Mouse (Mus musculus): ENCODE results near the gene Gm45618. TPM values are rescaled to one million over a fixed set of nuclear protein-coding genes. Genes with fewer than 3 reads are reported as not detected.
"Not testable (repeated sequence)": the region's sequence is repeated elsewhere in the genome, so short reads cannot be mapped to it uniquely, and the experiment has no call there.

Gm45618 gene
- 0.34 TPM in 1 of 2 replicates, not detected in the other for polyA plus RNA-seq (2014; fragmentation: Nextera tagmentation; extraction: Ambion mirVana)

- DNase-seq; H3K9ac ChIP-seq (replicated peaks; ENCODE audit: low read length); H3K9me3 ChIP-seq (ENCODE audit: control insufficient read depth, low read length); H3K4me2 ChIP-seq (ENCODE audit: low read length); H3K4me1 ChIP-seq (ENCODE audit: control insufficient read depth, insufficient read depth, low read length); H3K36me3 ChIP-seq (ENCODE audit: control insufficient read depth, insufficient read depth, low read length); H3K27me3 ChIP-seq (ENCODE audit: control insufficient read depth, insufficient read depth, low read length); H3K27ac ChIP-seq (replicated peaks; ENCODE audit: low read depth, low read length); H3K4me3 ChIP-seq (replicated peaks; ENCODE audit: low read depth, low read length); ATAC-seq (ENCODE audit: low FRiP score, low TSS enrichment): not testable (repeated sequence)
- 83% methylated on average over 1 of the region's 1 CpGs for WGBS
Observed at GRCm38 (mm10) chr7:142120629-142121028, at the start of gene Gm45618. Gm45618 (minus strand) TSS chr7:142120729.

GRCm38 (mm10) chr7:142169836-142170235, 49.3 kb upstream of the Gm45618 start:
- DNase-seq (peak; percentile 77), ATAC-seq (ENCODE audit: low FRiP score, low TSS enrichment) (no peak)
- WGBS: 53% methylated on average over 3 of the region's 3 CpGs

GRCm38 (mm10) chr7:142165639-142166038, 45.1 kb upstream of the Gm45618 start, which contains the start of gene Gm4553:
Gm4553 (minus strand) TSS chr7:142165739.
- H3K4me1 ChIP-seq (ENCODE audit: control insufficient read depth, insufficient read depth, low read length); H3K4me3 ChIP-seq (replicated peaks; ENCODE audit: low read depth, low read length); H3K36me3 ChIP-seq (ENCODE audit: control insufficient read depth, insufficient read depth, low read length); ATAC-seq (ENCODE audit: low FRiP score, low TSS enrichment); H3K9me3 ChIP-seq (ENCODE audit: control insufficient read depth, low read length); H3K9ac ChIP-seq (replicated peaks; ENCODE audit: low read length); H3K27ac ChIP-seq (replicated peaks; ENCODE audit: low read depth, low read length); H3K27me3 ChIP-seq (ENCODE audit: control insufficient read depth, insufficient read depth, low read length); H3K4me2 ChIP-seq (ENCODE audit: low read length); DNase-seq: not testable (repeated sequence)

More at GRCm38 (mm10) chr7:142169836-142170235, 49.3 kb upstream of the Gm45618 start:
- no peak overlapping the region for H3K4me3 ChIP-seq (replicated peaks; ENCODE audit: low read depth, low read length)
- no peaks in the 10 kb centered on the region for H3K36me3 ChIP-seq (ENCODE audit: control insufficient read depth, insufficient read depth, low read length)
- no peaks in the 10 kb centered on the region for H3K4me1 ChIP-seq (ENCODE audit: control insufficient read depth, insufficient read depth, low read length)
- no peaks in the 10 kb centered on the region for H3K9me3 ChIP-seq (ENCODE audit: control insufficient read depth, low read length)
- H3K9ac ChIP-seq (replicated peaks; ENCODE audit: low read length): no peak overlapping the region
- H3K27ac ChIP-seq (replicated peaks; ENCODE audit: low read depth, low read length): no peak overlapping the region
- H3K27me3 ChIP-seq (ENCODE audit: control insufficient read depth, insufficient read depth, low read length): no peaks in the 10 kb centered on the region
- no peak overlapping the region for H3K4me2 ChIP-seq (ENCODE audit: low read length)

GRCm38 (mm10) chr7:142159366-142159765, 38.8 kb upstream of the Gm45618 start:
- ATAC-seq (ENCODE audit: low FRiP score, low TSS enrichment): no peak

GRCm38 (mm10) chr7:142157013-142157412, 36.5 kb upstream of the Gm45618 start, which contains the start of gene Gm29735:
Gm29735 (minus strand) TSS chr7:142157113.
- H3K4me3 ChIP-seq (replicated peaks; ENCODE audit: low read depth, low read length); ATAC-seq (ENCODE audit: low FRiP score, low TSS enrichment); H3K27me3 ChIP-seq (ENCODE audit: control insufficient read depth, insufficient read depth, low read length); H3K9ac ChIP-seq (replicated peaks; ENCODE audit: low read length); H3K36me3 ChIP-seq (ENCODE audit: control insufficient read depth, insufficient read depth, low read length); DNase-seq; H3K4me1 ChIP-seq (ENCODE audit: control insufficient read depth, insufficient read depth, low read length); H3K27ac ChIP-seq (replicated peaks; ENCODE audit: low read depth, low read length); H3K9me3 ChIP-seq (ENCODE audit: control insufficient read depth, low read length); H3K4me2 ChIP-seq (ENCODE audit: low read length): not testable (repeated sequence)
- WGBS: 65% methylated on average over 2 of the region's 2 CpGs

More at GRCm38 (mm10) chr7:142159366-142159765, 38.8 kb upstream of the Gm45618 start:
- H3K4me2 ChIP-seq (ENCODE audit: low read length): no peak overlapping the region
- no peaks in the 10 kb centered on the region for H3K27me3 ChIP-seq (ENCODE audit: control insufficient read depth, insufficient read depth, low read length)
- H3K4me1 ChIP-seq (ENCODE audit: control insufficient read depth, insufficient read depth, low read length): no peaks in the 10 kb centered on the region
- H3K9ac ChIP-seq (replicated peaks; ENCODE audit: low read length): no peak overlapping the region
- H3K9me3 ChIP-seq (ENCODE audit: control insufficient read depth, low read length): no peaks in the 10 kb centered on the region
- no peak for DNase-seq
- H3K27ac ChIP-seq (replicated peaks; ENCODE audit: low read depth, low read length): no peak overlapping the region
- 92% methylated on average over 3 of the region's 3 CpGs for WGBS
- no peak overlapping the region for H3K4me3 ChIP-seq (replicated peaks; ENCODE audit: low read depth, low read length)
- no peaks in the 10 kb centered on the region for H3K36me3 ChIP-seq (ENCODE audit: control insufficient read depth, insufficient read depth, low read length)

- 63% methylated on average over 1 of the region's 1 CpGs for WGBS
- Histone ChIP-seq H3K36me3 (ENCODE audit: control insufficient read depth, insufficient read depth, low read length) (no peaks in the 10 kb centered on the region), H3K9me3 (ENCODE audit: control insufficient read depth, low read length) (no peaks in the 10 kb centered on the region), H3K9ac (replicated peaks; ENCODE audit: low read length) (no peak overlapping the region), H3K4me1 (ENCODE audit: control insufficient read depth, insufficient read depth, low read length) (no peaks in the 10 kb centered on the region), H3K4me2 (ENCODE audit: low read length) (no peak overlapping the region), H3K27me3 (ENCODE audit: control insufficient read depth, insufficient read depth, low read length) (no peaks in the 10 kb centered on the region), H3K4me3 (replicated peaks; ENCODE audit: low read depth, low read length) (no peak overlapping the region), H3K27ac (replicated peaks; ENCODE audit: low read depth, low read length) (no peak overlapping the region)
- DNase-seq (no peak), ATAC-seq (ENCODE audit: low FRiP score, low TSS enrichment) (no peak)
Observed at GRCm38 (mm10) chr7:142155308-142155707, 34.8 kb upstream of the Gm45618 start.

GRCm38 (mm10) chr7:142152191-142152590, 31.7 kb upstream of the Gm45618 start:
- Histone ChIP-seq H3K4me2 (ENCODE audit: low read length) (no peak overlapping the region), H3K27me3 (ENCODE audit: control insufficient read depth, insufficient read depth, low read length) (no peaks in the 10 kb centered on the region), H3K36me3 (ENCODE audit: control insufficient read depth, insufficient read depth, low read length) (no peaks in the 10 kb centered on the region), H3K9me3 (ENCODE audit: control insufficient read depth, low read length) (no peaks in the 10 kb centered on the region), H3K9ac (replicated peaks; ENCODE audit: low read length) (no peak overlapping the region), H3K4me3 (replicated peaks; ENCODE audit: low read depth, low read length) (no peak overlapping the region), H3K4me1 (ENCODE audit: control insufficient read depth, insufficient read depth, low read length) (no peaks in the 10 kb centered on the region), H3K27ac (replicated peaks; ENCODE audit: low read depth, low read length) (no peak overlapping the region)
- ATAC-seq (ENCODE audit: low FRiP score, low TSS enrichment) (no peak), DNase-seq (no peak)
- WGBS: 85% methylated on average over 4 of the region's 4 CpGs

- no peaks in the 10 kb centered on the region for H3K36me3 ChIP-seq (ENCODE audit: control insufficient read depth, insufficient read depth, low read length)
- ATAC-seq (ENCODE audit: low FRiP score, low TSS enrichment) (no peak), DNase-seq (no peak)
- no peak overlapping the region for H3K9ac ChIP-seq (replicated peaks; ENCODE audit: low read length)
- H3K4me2 ChIP-seq (ENCODE audit: low read length): no peak overlapping the region
- H3K27ac ChIP-seq (replicated peaks; ENCODE audit: low read depth, low read length): no peak overlapping the region
- no peaks in the 10 kb centered on the region for H3K4me1 ChIP-seq (ENCODE audit: control insufficient read depth, insufficient read depth, low read length)
- no peaks in the 10 kb centered on the region for H3K9me3 ChIP-seq (ENCODE audit: control insufficient read depth, low read length)
- H3K27me3 ChIP-seq (ENCODE audit: control insufficient read depth, insufficient read depth, low read length): no peaks in the 10 kb centered on the region
- no peak overlapping the region for H3K4me3 ChIP-seq (replicated peaks; ENCODE audit: low read depth, low read length)
Observed at GRCm38 (mm10) chr7:142148633-142149032, 28.1 kb upstream of the Gm45618 start.

- 0% methylated on average over 1 of the region's 1 CpGs for WGBS
- DNase-seq (peak; percentile 83), ATAC-seq (ENCODE audit: low FRiP score, low TSS enrichment) (no peak)
- H3K4me1 ChIP-seq (ENCODE audit: control insufficient read depth, insufficient read depth, low read length): no peaks in the 10 kb centered on the region
- no peak overlapping the region for H3K27ac ChIP-seq (replicated peaks; ENCODE audit: low read depth, low read length)
- H3K27me3 ChIP-seq (ENCODE audit: control insufficient read depth, insufficient read depth, low read length): no peaks in the 10 kb centered on the region
- no peak overlapping the region for H3K4me2 ChIP-seq (ENCODE audit: low read length)
- no peak overlapping the region for H3K9ac ChIP-seq (replicated peaks; ENCODE audit: low read length)
- H3K9me3 ChIP-seq (ENCODE audit: control insufficient read depth, low read length): no peaks in the 10 kb centered on the region
- no peaks in the 10 kb centered on the region for H3K36me3 ChIP-seq (ENCODE audit: control insufficient read depth, insufficient read depth, low read length)
- H3K4me3 ChIP-seq (replicated peaks; ENCODE audit: low read depth, low read length): no peak overlapping the region
Observed at GRCm38 (mm10) chr7:142146033-142146432, 25.5 kb upstream of the Gm45618 start.
